ENCODE assay signal across 9 mouse cellular contexts in genomic region chr12:76015489-76015888, GRCm38 (mm10).
DNase-seq lines count a peak whose midpoint lies in the region; ATAC-seq and TF ChIP-seq lines count a peak whose summit lies in the region.
"Had no signal": no experiment of that assay in that cellular context is flagged by ENCODE, and none has a peak within 500 bp of the region (broad histone marks: within the 10 kb centered on the region; RNA-seq: fewer than 3 reads in every experiment).

No protein-coding gene starts in this region.

- H3K4me1 ChIP-seq in kidney, adult 2 months (ENCODE audit: control insufficient read depth, insufficient read depth, low read length): no peaks in the 10 kb centered on the region
- H3K4me1 ChIP-seq in thymus, adult 2 months (replicated peaks; ENCODE audit: control insufficient read depth, insufficient read depth, low read length): no peaks in the 10 kb centered on the region
- H3K4me1 ChIP-seq in forebrain, embryonic 16.5 days (replicated peaks; ENCODE audit: control insufficient read depth, insufficient read depth, low read length): no peaks in the 10 kb centered on the region
- H3K4me1 ChIP-seq: megakaryocyte, embryonic 14.5 days had no signal

- peaks cover 6% of the 10 kb centered on the region for H3K36me3 ChIP-seq in kidney, adult 2 months (ENCODE audit: control insufficient read depth, insufficient read depth, low read length)
- H3K36me3 ChIP-seq in thymus, adult 2 months (ENCODE audit: control insufficient read depth, insufficient read depth, low read length): no peaks in the 10 kb centered on the region
- peaks cover 9% of the 10 kb centered on the region; the same call in 1 of the 2 replicates for H3K36me3 ChIP-seq in forebrain, embryonic 16.5 days (ENCODE audit: control insufficient read depth, insufficient read depth)

- no peaks in the 10 kb centered on the region for H3K9me3 ChIP-seq in forebrain, embryonic 16.5 days (ENCODE audit: control insufficient read depth, low read length)

- DNase-seq in adrenal gland, postnatal 10 days: peak; percentile 13
- no peak for DNase-seq in adrenal gland, adult 2 months
- peak; percentile 17 to 49 for DNase-seq in cerebellum, adult 18-20 months
- peak; percentile 57 for DNase-seq in kidney, adult 2 months
- peak; percentile 28 for DNase-seq in ovary, adult 18-20 months (ENCODE audit: low spot score)
- no peak for DNase-seq in spleen, postnatal 36 days (ENCODE audit: low spot score in 2 of 2)
- DNase-seq in thymus, adult 2 months: no peak

- 54% methylated on average over 11 of the region's 11 CpGs for WGBS in kidney, adult 2 months
- WGBS in thymus, adult 2 months: 89% methylated on average over 11 of the region's 11 CpGs
- 77% methylated on average over 11 of the region's 11 CpGs for WGBS in forebrain, embryonic 16.5 days

- no peak overlapping the region for H3K9ac ChIP-seq in forebrain, embryonic 16.5 days (replicated peaks; ENCODE audit: low read depth, low read length)

- H3K4me2 ChIP-seq in forebrain, embryonic 16.5 days (ENCODE audit: low read length): no peak overlapping the region

- no peak for TF ChIP-seq POLR2A in kidney, adult 2 months (IDR thresholded peaks at IDR 0.05; ENCODE audit: low read depth, low read length)
- TF ChIP-seq POLR2A in thymus, adult 2 months (IDR thresholded peaks at IDR 0.05; ENCODE audit: control insufficient read depth, extremely low read depth, insufficient read depth, low read length, poor library complexity): no peak

- ATAC-seq in forebrain, embryonic 16.5 days: no peak

- no peaks in the 10 kb centered on the region for H3K27me3 ChIP-seq in kidney, adult 2 months (replicated peaks; ENCODE audit: control insufficient read depth, insufficient read depth, low read length)
- H3K27me3 ChIP-seq in thymus, adult 2 months (ENCODE audit: control insufficient read depth, insufficient read depth, low read length): no peaks in the 10 kb centered on the region
- no peaks in the 10 kb centered on the region for H3K27me3 ChIP-seq in forebrain, embryonic 16.5 days (replicated peaks; ENCODE audit: control insufficient read depth, insufficient read depth, low read length)

- H3K27ac ChIP-seq in kidney, adult 2 months (ENCODE audit: insufficient read depth, low read depth, low read length): no peak overlapping the region
- H3K27ac ChIP-seq in thymus, adult 2 months (ENCODE audit: control insufficient read depth, insufficient read depth, low read length): no peak overlapping the region
- H3K27ac ChIP-seq in forebrain, embryonic 16.5 days (ENCODE audit: low read length): no peak overlapping the region

- no peak for TF ChIP-seq CTCF in kidney, adult 2 months (conservative IDR thresholded peaks at IDR 0.05; ENCODE audit: insufficient read depth, insufficient read length, low read depth, low read length)
- TF ChIP-seq CTCF in thymus, adult 2 months (IDR thresholded peaks at IDR 0.05; ENCODE audit: borderline replicate concordance, control insufficient read depth, extremely low read depth, insufficient read depth, low read length, poor library complexity): no peak

- no peak overlapping the region for H3K4me3 ChIP-seq in kidney, adult 2 months (ENCODE audit: insufficient read depth, low read depth, low read length)
- H3K4me3 ChIP-seq in thymus, adult 2 months (ENCODE audit: control insufficient read depth, insufficient read depth, low read length): no peak overlapping the region
- no peak overlapping the region for H3K4me3 ChIP-seq in forebrain, embryonic 16.5 days (replicated peaks; ENCODE audit: low read length)
- H3K4me3 ChIP-seq: megakaryocyte, embryonic 14.5 days had no signal

Comparison
In these comparisons a context has a peak if more than half of its experiments do, and no peak if none do; other contexts are left out.
1. DNase-seq: peak in adrenal gland, postnatal 10 days (single experiment), cerebellum, adult 18-20 months (2 of 2), kidney, adult 2 months (single experiment) and ovary, adult 18-20 months (single experiment); none in adrenal gland, adult 2 months (single experiment), spleen, postnatal 36 days (0 of 2) and thymus, adult 2 months (single experiment).